Mouse (Mus musculus) layer of hippocampus, adult 11-12 months (tissue): ENCODE data around the gene Gse1.
A peak's percentile ranks its signal among the peaks of the same experiment; 100 is the strongest.

ENCODE experiments used
- DNase-seq: peaks from one replicate; pipeline ENCODE4 v3.0.0; 2022; ENCODE audit warnings: low spot score

Gse1 gene

GRCm38 (mm10) chr8:120535452-120536305 is 307.4 kb downstream of the Gse1 start:
- peak; percentile 78 for DNase-seq

GRCm38 (mm10) chr8:120536306-120537206 is 308.3 kb downstream of the Gse1 start:
- DNase-seq: peak; percentile 69

- DNase-seq: peak; percentile 66
Observed at GRCm38 (mm10) chr8:120537207-120537817, 309.1 kb downstream of the Gse1 start.

- DNase-seq: peak; percentile 71
Observed at GRCm38 (mm10) chr8:120537818-120538396, 309.7 kb downstream of the Gse1 start.

GRCm38 (mm10) chr8:120538397-120539240 is 310.4 kb downstream of the Gse1 start:
- DNase-seq: peak; percentile 77

- DNase-seq: no peak
Observed at GRCm38 (mm10) chr8:120539381-120539774, 311.1 kb downstream of the Gse1 start.

- no peak for DNase-seq
Observed at GRCm38 (mm10) chr8:120539775-120540625, 311.7 kb downstream of the Gse1 start.

GRCm38 (mm10) chr8:120542995-120543394 is 314.7 kb downstream of the Gse1 start:
- DNase-seq: no peak

- DNase-seq: peak; percentile 65
Observed at GRCm38 (mm10) chr8:120543416-120544055, 315.3 kb downstream of the Gse1 start.

GRCm38 (mm10) chr8:120544155-120544554 is 315.9 kb downstream of the Gse1 start:
- no peak for DNase-seq

GRCm38 (mm10) chr8:120547562-120547961 is 319.3 kb downstream of the Gse1 start:
- no peak for DNase-seq

GRCm38 (mm10) chr8:120548313-120548761 is 320.1 kb downstream of the Gse1 start:
- peak; percentile 75 for DNase-seq

GRCm38 (mm10) chr8:120549321-120549921 is 321.2 kb downstream of the Gse1 start:
- no peak for DNase-seq

- DNase-seq: no peak
Observed at GRCm38 (mm10) chr8:120549922-120550321, 321.7 kb downstream of the Gse1 start.

- no peak for DNase-seq
Observed at GRCm38 (mm10) chr8:120550430-120550829, 322.2 kb downstream of the Gse1 start.

GRCm38 (mm10) chr8:120550937-120551676 is 322.9 kb downstream of the Gse1 start:
- no peak for DNase-seq

GRCm38 (mm10) chr8:120551677-120551980 is 323.4 kb downstream of the Gse1 start:
- no peak for DNase-seq

GRCm38 (mm10) chr8:120552509-120552908 is 324.3 kb downstream of the Gse1 start:
- DNase-seq: no peak
